Mouse (Mus musculus) midbrain, embryonic 12.5 days (tissue): Measurements from ENCODE around the gene Zfp12. TPM values are rescaled to one million over a fixed set of nuclear protein-coding genes. Genes with fewer than 3 reads are reported as not detected.
A peak's percentile ranks its signal among the peaks of the same experiment; 100 is the strongest.

Experiments used
- ATAC-seq: fragments of 200-750 bp; cut with Nextera tagmentation; 2 replicates; pipeline ENCODE4 v1.8.0; 2017; ENCODE audit warnings: low read depth, moderate TSS enrichment, moderate library complexity; ENCODE audit not compliant: low FRiP score
- H3K27ac ChIP-seq: fragments of 300-500 bp; sonication (generic); replicated peaks from 2 replicates; pipeline ENCODE4 v1.5.1; 2016; ENCODE audit warnings: mild to moderate bottlenecking
- H3K27me3 ChIP-seq: fragments of 300-500 bp; sonication (generic); 2 replicates; pipeline ENCODE4 v1.6.1; 2016; ENCODE audit warnings: mild to moderate bottlenecking
- H3K36me3 ChIP-seq: fragments of 300-500 bp; sonication (generic); 2 replicates; pipeline ENCODE4 v1.6.1; 2016
- H3K4me1 ChIP-seq: fragments of 300-500 bp; sonication (generic); 2 replicates; pipeline ENCODE4 v1.6.1; 2016
- H3K4me2 ChIP-seq: fragments of 300-500 bp; sonication (generic); replicated peaks from 2 replicates; pipeline ENCODE4 v1.6.1; 2016; ENCODE audit warnings: mild to moderate bottlenecking, moderate library complexity
- H3K4me3 ChIP-seq: fragments of 300-500 bp; sonication (generic); 2 replicates; pipeline ENCODE4 v1.5.1; 2016; ENCODE audit warnings: mild to moderate bottlenecking
- H3K9ac ChIP-seq: fragments of 300-500 bp; sonication (generic); replicated peaks from 2 replicates; pipeline ENCODE4 v1.6.1; 2016; ENCODE audit warnings: mild to moderate bottlenecking, moderate library complexity
- H3K9me3 ChIP-seq: fragments of 300-500 bp; sonication (generic); 2 replicates; pipeline ENCODE4 v1.6.1; 2016; ENCODE audit warnings: mild to moderate bottlenecking
- WGBS: fragments of 180-500 bp; shearing (Covaris S2); methylation state at CpG from one replicate; pipeline ENCODE4 v1.1.7; 2016; 5-methylcytosine and 5-hydroxymethylcytosine counted together
- polyA plus RNA-seq: library from polyadenylated mRNA; unstranded; fragments of >200 nt; fragmentation: Nextera tagmentation; extraction: Ambion mirVana; gene quantifications from 2 replicates; pipeline ENCODE4 v1.2.1, GENCODE M21; 2016

Zfp12 gene
- polyA plus RNA-seq, 1 experiment from 2014 or later = 28.2 TPM

DNA sequence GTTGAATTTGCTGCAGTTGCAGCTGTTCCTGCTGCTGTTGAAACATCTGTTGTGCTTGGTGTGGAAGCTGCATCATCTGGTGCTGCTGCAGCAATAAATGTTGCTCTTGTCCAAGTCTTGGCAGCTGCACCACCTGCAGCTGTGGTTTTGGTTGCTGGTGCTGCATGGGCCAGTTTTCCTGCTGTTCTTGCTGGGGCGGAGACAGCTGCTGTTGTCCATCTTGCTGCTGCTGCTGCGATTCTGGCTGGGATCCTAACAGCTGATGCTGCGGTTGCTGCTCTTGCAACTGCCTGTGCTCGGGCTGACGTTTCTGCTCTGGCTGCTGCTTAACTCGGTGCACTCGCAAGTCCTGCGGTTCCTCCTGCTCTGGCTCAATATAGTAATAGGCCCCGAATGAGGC is 54.3 kb downstream of the Zfp12 start:
- H3K27ac ChIP-seq = no peak overlapping the region
- peaks cover 21% of the 10 kb centered on the region for H3K4me1 ChIP-seq
- no peak overlapping the region for H3K4me3 ChIP-seq
- H3K9ac ChIP-seq = no peak overlapping the region
- no peaks in the 10 kb centered on the region for H3K36me3 ChIP-seq
- H3K4me2 ChIP-seq = no peak overlapping the region
- 67% methylated on average over 9 of the region's 9 CpGs for WGBS
- peaks cover 99% of the 10 kb centered on the region for H3K27me3 ChIP-seq
- ATAC-seq = no peak
- no peaks in the 10 kb centered on the region for H3K9me3 ChIP-seq

DNA sequence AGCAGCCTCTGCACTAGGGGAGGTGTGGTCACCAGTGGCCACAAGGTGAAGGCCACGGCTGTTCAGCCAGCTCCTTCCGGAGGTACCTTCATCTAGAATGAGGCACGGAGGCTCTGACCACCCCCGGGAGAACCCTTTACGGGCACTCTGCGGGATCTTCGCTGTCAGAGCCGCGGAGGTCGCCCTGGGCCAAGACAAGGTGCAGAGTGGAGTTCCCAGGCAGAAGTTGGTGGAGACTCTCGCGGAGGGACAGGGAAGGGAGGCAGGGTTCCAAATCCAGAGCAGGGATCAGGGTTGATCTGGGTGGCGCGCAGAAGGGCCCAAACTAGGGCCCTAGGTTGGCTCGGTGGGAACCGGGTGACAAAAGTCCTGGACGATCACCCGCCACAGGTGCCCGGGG is 57.9 kb downstream of the Zfp12 start:
- no peak overlapping the region for H3K27ac ChIP-seq
- no peak overlapping the region for H3K9ac ChIP-seq
- 2% methylated on average over 18 of the region's 19 CpGs for WGBS
- H3K4me2 ChIP-seq = peak overlapping the region; percentile 55
- H3K9me3 ChIP-seq = no peaks in the 10 kb centered on the region
- peaks cover 73% of the 10 kb centered on the region for H3K27me3 ChIP-seq
- peaks cover 6% of the 10 kb centered on the region; the same call in 1 of the 2 replicates for H3K36me3 ChIP-seq
- no peak for ATAC-seq
- peaks cover 17% of the 10 kb centered on the region for H3K4me1 ChIP-seq
- H3K4me3 ChIP-seq = peak overlapping the region; percentile 40

DNA sequence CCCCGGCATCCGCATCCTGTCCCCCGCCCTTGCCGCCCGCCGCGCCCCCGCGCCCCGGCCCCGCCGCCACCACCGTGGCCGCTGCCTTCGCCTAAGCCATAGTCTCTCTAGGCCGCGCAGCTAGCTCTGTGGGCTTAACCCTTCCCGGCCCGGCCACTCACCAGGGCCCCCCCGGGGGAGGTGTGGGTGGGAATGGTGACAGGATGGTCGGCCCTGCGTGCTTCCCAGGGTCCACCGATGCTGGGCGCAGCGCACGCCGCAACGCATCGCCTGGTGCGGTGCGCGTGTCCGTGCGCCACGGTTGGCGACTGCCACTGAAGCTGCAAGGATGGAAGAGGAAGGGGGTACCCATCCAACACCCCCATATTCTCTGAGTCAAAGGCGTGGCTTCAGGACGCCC is 58.4 kb downstream of the Zfp12 start, which contains the start of gene Zfp853:
TSS of gene Zfp853 (minus strand) at position 220 of the 400 bp plus-strand sequence.
- H3K9me3 ChIP-seq = no peaks in the 10 kb centered on the region
- H3K9ac ChIP-seq = no peak within 1 kb of the TSS
- H3K36me3 ChIP-seq = peaks cover 6% of the 10 kb centered on the region; the same call in 1 of the 2 replicates
- H3K27me3 ChIP-seq = peaks cover 67% of the 10 kb centered on the region
- peaks cover 12% of the 10 kb centered on the region for H3K4me1 ChIP-seq
- 5% methylated on average over 35 of the region's 38 CpGs for WGBS
- peak within 1 kb of the TSS; percentile 55 for H3K4me2 ChIP-seq
- H3K4me3 ChIP-seq = peak within 1 kb of the TSS; percentile 40
- H3K27ac ChIP-seq = no peak within 1 kb of the TSS
- ATAC-seq = no peak

DNA sequence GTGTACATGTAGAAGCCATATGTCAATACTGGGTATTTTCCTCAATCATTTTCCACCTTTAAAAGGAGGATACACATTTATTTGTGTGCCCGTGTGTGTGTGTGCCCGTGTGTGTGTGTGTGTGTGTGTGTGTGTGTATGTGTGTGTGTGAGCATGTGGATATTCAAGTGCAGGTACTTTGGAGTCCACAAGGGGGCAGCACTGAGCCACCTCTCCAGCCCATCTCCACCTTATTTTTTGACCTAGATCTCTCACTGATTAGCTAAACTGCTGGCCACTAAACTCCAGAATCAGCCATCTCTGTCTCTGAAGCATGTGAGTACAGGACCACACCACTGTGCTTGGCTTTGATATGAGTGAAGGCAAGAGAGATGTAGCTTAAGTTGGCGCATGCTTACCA is 59.9 kb downstream of the Zfp12 start:
- Histone ChIP-seq H3K9me3 (no peaks in the 10 kb centered on the region), H3K27ac (no peak overlapping the region), H3K4me2 (no peak overlapping the region), H3K4me3 (no peak overlapping the region), H3K4me1 (peaks cover 8% of the 10 kb centered on the region), H3K9ac (no peak overlapping the region), H3K36me3 (peaks cover 19% of the 10 kb centered on the region), H3K27me3 (peaks cover 53% of the 10 kb centered on the region)
- ATAC-seq = no peak
- WGBS = 82% methylated on average over 3 of the region's 3 CpGs

DNA sequence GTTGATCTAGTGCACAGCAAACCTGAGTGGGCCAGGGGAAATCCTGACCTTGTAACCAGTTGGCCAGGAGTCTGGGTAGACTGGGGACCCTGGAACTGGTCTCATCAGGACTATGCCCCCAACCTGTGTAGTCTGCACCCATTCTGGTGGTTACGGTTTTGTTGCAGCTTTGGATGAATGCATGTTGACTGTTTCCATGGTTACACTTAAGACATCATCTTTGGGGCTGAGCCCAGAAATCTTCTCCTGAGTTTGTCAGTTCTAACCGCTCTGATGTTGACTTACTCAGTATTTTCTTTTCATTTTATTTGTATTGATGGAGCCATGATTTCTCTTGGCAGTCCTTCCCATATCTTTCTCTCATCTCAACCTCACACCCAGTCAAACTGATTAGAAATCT is 60.4 kb downstream of the Zfp12 start:
- WGBS = 98% methylated on average over 2 of the region's 2 CpGs
- Histone ChIP-seq H3K4me2 (no peak overlapping the region), H3K27ac (no peak overlapping the region), H3K9me3 (no peaks in the 10 kb centered on the region), H3K27me3 (peaks cover 49% of the 10 kb centered on the region), H3K4me3 (no peak overlapping the region), H3K9ac (no peak overlapping the region), H3K36me3 (peaks cover 24% of the 10 kb centered on the region), H3K4me1 (peaks cover 8% of the 10 kb centered on the region)
- no peak for ATAC-seq

DNA sequence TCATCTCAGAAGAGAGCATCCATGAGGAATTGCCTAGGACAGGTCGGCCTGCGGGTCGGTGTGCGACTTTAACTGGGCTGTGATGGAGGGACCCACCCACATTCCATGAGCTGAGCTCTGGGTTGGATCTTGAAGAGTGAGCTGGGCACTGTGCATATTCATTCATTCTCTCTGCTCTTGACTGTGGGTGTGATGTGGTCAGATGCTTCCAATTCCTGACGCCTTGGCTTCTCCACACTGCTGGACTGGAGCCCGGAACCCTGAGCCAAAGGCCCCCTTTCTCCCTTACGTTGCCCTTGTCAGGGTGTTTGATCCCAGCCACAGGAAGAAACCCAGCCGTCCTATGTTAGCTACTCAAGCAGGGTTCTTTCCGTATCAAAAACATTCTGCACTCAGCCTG is 63.0 kb downstream of the Zfp12 start:
- peaks cover 50% of the 10 kb centered on the region for H3K36me3 ChIP-seq
- H3K27me3 ChIP-seq = peaks cover 22% of the 10 kb centered on the region
- H3K27ac ChIP-seq = no peak overlapping the region
- no peak overlapping the region for H3K9ac ChIP-seq
- peaks cover 8% of the 10 kb centered on the region for H3K4me1 ChIP-seq
- no peak overlapping the region for H3K4me3 ChIP-seq
- no peaks in the 10 kb centered on the region for H3K9me3 ChIP-seq
- H3K4me2 ChIP-seq = no peak overlapping the region
- ATAC-seq = no peak
- WGBS = 96% methylated on average over 9 of the region's 9 CpGs

DNA sequence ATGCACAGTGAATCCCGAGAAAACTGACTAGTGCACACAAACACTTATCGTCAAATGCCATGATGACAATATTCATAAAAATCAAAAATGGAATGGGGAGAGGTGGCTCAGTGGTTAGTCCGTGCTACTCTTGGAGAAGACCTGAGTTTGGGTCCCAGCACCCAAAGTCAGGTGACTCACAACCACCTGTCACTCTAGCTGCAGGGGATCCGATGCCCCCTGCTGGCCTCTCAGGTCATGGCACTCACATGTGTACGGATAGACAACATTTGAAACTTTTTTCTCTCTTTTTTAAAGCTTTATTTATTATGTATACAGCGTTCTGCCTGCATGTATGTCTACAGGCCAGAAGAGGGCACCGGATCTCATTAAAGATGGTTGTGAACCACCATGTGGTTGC is 63.4 kb downstream of the Zfp12 start:
- ATAC-seq = no peak
- H3K36me3 ChIP-seq = peaks cover 54% of the 10 kb centered on the region

More for the DNA sequence above, 63.4 kb downstream of the Zfp12 start:
- Histone ChIP-seq H3K4me1 (peaks cover 5% of the 10 kb centered on the region), H3K4me3 (no peak overlapping the region), H3K27ac (no peak overlapping the region), H3K27me3 (peaks cover 18% of the 10 kb centered on the region), H3K4me2 (no peak overlapping the region), H3K9me3 (no peaks in the 10 kb centered on the region), H3K9ac (no peak overlapping the region)
- WGBS = 94% methylated on average over 7 of the region's 7 CpGs

Other genes with a start within 250 kb of the Zfp12 start
- 49.8 and 51.1 TPM in 2 replicates for gene Rnf216, start 122.2 kb upstream of the Zfp12 start, polyA plus RNA-seq
- gene Olfr718-ps1, start 87.6 kb upstream of the Zfp12 start, polyA plus RNA-seq = not detected in 2 replicates
- gene Rbak, start 54.4 kb upstream of the Zfp12 start, polyA plus RNA-seq = 16.2 and 17.8 TPM in 2 replicates
- gene Spdye4b, start 54.1 kb upstream of the Zfp12 start, polyA plus RNA-seq = not detected in 2 replicates
- not detected in 2 replicates for gene Spdye4a, start 8.3 kb upstream of the Zfp12 start, polyA plus RNA-seq
- gene Zfp316, start 34.9 kb downstream of the Zfp12 start, polyA plus RNA-seq = 17.9 and 18.4 TPM in 2 replicates
- gene Zfp853, start 58.5 kb downstream of the Zfp12 start, polyA plus RNA-seq = 0.08 TPM in 1 of 2 replicates, not detected in the other
- gene E130309D02Rik, start 80.2 kb downstream of the Zfp12 start, polyA plus RNA-seq = 54.1 and 55.5 TPM in 2 replicates
- 77.9 and 83.9 TPM in 2 replicates for gene Zdhhc4, start 94.1 kb downstream of the Zfp12 start, polyA plus RNA-seq
- gene Grid2ip, start 122.2 kb downstream of the Zfp12 start, polyA plus RNA-seq = 0.21 and 0.24 TPM in 2 replicates
- gene Kdelr2, start 168.7 kb downstream of the Zfp12 start, polyA plus RNA-seq = 177 and 184 TPM in 2 replicates
- 14.2 and 14.5 TPM in 2 replicates for gene Daglb, start 229.4 kb downstream of the Zfp12 start, polyA plus RNA-seq